Mouse (Mus musculus): ENCODE measurements at regions not wholly inside any gene's neighbourhood (a gene's known extent, or its start where the extent isn't known, plus 50 kb on each side); places are given as distances from the start of the nearest gene placed in this dataset.

- TF ChIP-seq CTCF (IDR thresholded peaks at IDR 0.05; ENCODE audit: low read depth) (no peak), EP300 (IDR thresholded peaks at IDR 0.05; ENCODE audit: low read depth) (no peak)
Measured at GRCm38 (mm10) chr2:128380581-128380980, 210.4 kb upstream of the Spdye4c start.
